Mouse (Mus musculus) limb, embryonic 14.5 days (tissue): ENCODE measurements at regions not wholly inside any gene's neighbourhood (a gene's known extent, or its start where the extent isn't known, plus 50 kb on each side); places are given as distances from the start of the nearest gene placed in this dataset.

ENCODE experiments used
- ATAC-seq: fragments of 200-750 bp; cut with Nextera tagmentation; 2 replicates; pipeline ENCODE4 v1.8.0; 2017; ENCODE audit warnings: low read depth, moderate number of reproducible peaks, moderate TSS enrichment; ENCODE audit not compliant: low FRiP score
- DNase-seq: peaks from one replicate; pipeline ENCODE4 v3.0.0-alpha.2; 2015; ENCODE audit warnings: low spot score
- H3K27ac ChIP-seq: fragments of 300-500 bp; sonication (generic); replicated peaks from 2 replicates; pipeline ENCODE4 v1.5.1; 2014; ENCODE audit warnings: low read depth, mild to moderate bottlenecking, low read length, moderate library complexity, mixed read lengths
- H3K27me3 ChIP-seq: fragments of 300-500 bp; sonication (generic); 2 replicates; pipeline ENCODE4 v1.6.1; 2014; ENCODE audit warnings: low read length, mixed read lengths; ENCODE audit not compliant: control insufficient read depth, insufficient read depth
- H3K36me3 ChIP-seq: fragments of 300-500 bp; sonication (generic); 2 replicates; pipeline ENCODE4 v1.6.1; 2014; ENCODE audit warnings: mild to moderate bottlenecking, low read length, moderate library complexity, mixed read lengths; ENCODE audit not compliant: control insufficient read depth, insufficient read depth
- H3K4me1 ChIP-seq: fragments of 300-500 bp; sonication (generic); 2 replicates; pipeline ENCODE4 v1.6.1; 2014; ENCODE audit warnings: antibody characterized with exemption, low read length, mixed read lengths; ENCODE audit not compliant: control insufficient read depth, insufficient read depth
- H3K4me2 ChIP-seq: fragments of 300-500 bp; sonication (generic); replicated peaks from 2 replicates; pipeline ENCODE4 v1.6.1; 2014; ENCODE audit warnings: low read depth, mild to moderate bottlenecking, low read length, moderate library complexity; ENCODE audit not compliant: severe bottlenecking
- H3K4me3 ChIP-seq: fragments of 300-500 bp; sonication (generic); replicated peaks from 2 replicates; pipeline ENCODE4 v1.5.1; 2014; ENCODE audit warnings: low read length
- H3K9ac ChIP-seq: fragments of 300-500 bp; sonication (generic); 2 replicates; pipeline ENCODE4 v1.6.1; 2014; ENCODE audit warnings: mild to moderate bottlenecking, low read depth, low read length, moderate library complexity; ENCODE audit not compliant: severe bottlenecking
- H3K9me3 ChIP-seq: fragments of 300-500 bp; sonication (generic); 2 replicates; pipeline ENCODE4 v1.6.1; 2016; ENCODE audit warnings: low read length; ENCODE audit not compliant: control insufficient read depth
- POLR2A ChIP-seq: fragments of 200-500 bp; IDR thresholded peaks from 2 replicates; pipeline ENCODE4 v1.8.0; 2012; ENCODE audit warnings: inconsistent platforms, mild to moderate bottlenecking, moderate library complexity, borderline replicate concordance; ENCODE audit not compliant: insufficient read depth, insufficient read length; ENCODE audit errors: extremely low read depth
- WGBS: fragments of 180-500 bp; shearing (Covaris S2); extraction: QIAGEN DNeasy Blood & Tissue Kit; methylation state at CpG from one replicate; pipeline ENCODE4 v1.1.7; 2014; 5-methylcytosine and 5-hydroxymethylcytosine counted together

GRCm38 (mm10) chr4:114685454-114685853 lies 136.1 kb upstream of the Gm12830 start:
- Histone ChIP-seq H3K4me1 (peaks cover 37% of the 10 kb centered on the region), H3K9me3 (no peaks in the 10 kb centered on the region), H3K9ac (no peak overlapping the region), H3K27ac (no peak overlapping the region), H3K4me2 (peak overlapping the region; percentile 35; the same call in 1 of the 2 replicates), H3K4me3 (peak overlapping the region; percentile 11; the same call in 1 of the 2 replicates), H3K36me3 (no peaks in the 10 kb centered on the region), H3K27me3 (peaks cover 17% of the 10 kb centered on the region; the same call in 1 of the 2 replicates)
- DNase-seq (peak; percentile 59), ATAC-seq (peak; percentile 66; the same call in 1 of the 2 replicates)
- WGBS, result 9% methylated on average over 11 of the region's 11 CpGs
- no peak for TF ChIP-seq POLR2A

- no peak overlapping the region for H3K4me2 ChIP-seq
- no peak for TF ChIP-seq POLR2A
- peaks cover 35% of the 10 kb centered on the region for H3K4me1 ChIP-seq
Measured at GRCm38 (mm10) chr4:114686091-114686490, 135.4 kb upstream of the Gm12830 start.

GRCm38 (mm10) chr4:114688356-114688972 lies 133.1 kb upstream of the Gm12830 start:
- no peaks in the 10 kb centered on the region for H3K36me3 ChIP-seq
- TF ChIP-seq POLR2A, result no peak
- peaks cover 12% of the 10 kb centered on the region; the same call in 1 of the 2 replicates for H3K27me3 ChIP-seq
- H3K27ac ChIP-seq, result no peak overlapping the region; the same call in 1 of the 2 replicates
- H3K9me3 ChIP-seq, result no peaks in the 10 kb centered on the region
- peak overlapping the region; percentile 20 for H3K4me2 ChIP-seq
- H3K9ac ChIP-seq, result no peak overlapping the region
- ATAC-seq (peak; percentile 87), DNase-seq (peak; percentile 87)
- peak overlapping the region; percentile 12 for H3K4me3 ChIP-seq
- H3K4me1 ChIP-seq, result peaks cover 44% of the 10 kb centered on the region
- 2% methylated on average over 16 of the region's 16 CpGs for WGBS

More at GRCm38 (mm10) chr4:114686091-114686490, 135.4 kb upstream of the Gm12830 start:
- no peak overlapping the region for H3K27ac ChIP-seq
- WGBS, result 47% methylated on average over 4 of the region's 4 CpGs
- H3K4me3 ChIP-seq, result no peak overlapping the region
- peaks cover 17% of the 10 kb centered on the region; the same call in 1 of the 2 replicates for H3K27me3 ChIP-seq
- DNase-seq (no peak), ATAC-seq (no peak)
- H3K9ac ChIP-seq, result no peak overlapping the region
- no peaks in the 10 kb centered on the region for H3K36me3 ChIP-seq
- no peaks in the 10 kb centered on the region for H3K9me3 ChIP-seq

DNA sequence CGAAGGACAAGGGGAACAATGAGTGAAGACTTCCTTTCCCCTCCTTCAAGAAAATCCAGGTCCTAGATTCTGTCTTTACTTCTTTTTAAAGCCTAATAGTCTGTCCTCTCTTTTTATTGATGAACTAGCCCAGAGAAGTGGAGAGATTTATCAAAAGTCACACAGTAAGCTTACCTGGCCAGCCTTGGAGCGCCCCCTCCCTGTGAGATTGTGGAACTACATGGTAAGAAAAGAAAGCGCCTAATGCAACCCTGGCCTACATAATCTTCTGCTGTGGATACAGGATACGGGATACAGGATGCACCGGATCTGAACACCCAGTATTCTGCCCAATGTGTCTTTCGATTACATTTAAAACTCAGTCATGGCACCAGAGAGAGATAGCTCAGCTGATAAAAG lies 132.6 kb upstream of the Gm12830 start:
- H3K9ac ChIP-seq, result no peak overlapping the region
- H3K36me3 ChIP-seq, result no peaks in the 10 kb centered on the region
- H3K4me3 ChIP-seq, result no peak overlapping the region
- DNase-seq (no peak), ATAC-seq (no peak)
- no peaks in the 10 kb centered on the region for H3K9me3 ChIP-seq
- H3K4me1 ChIP-seq, result peaks cover 44% of the 10 kb centered on the region
- TF ChIP-seq POLR2A, result no peak
- no peak overlapping the region for H3K27ac ChIP-seq
- H3K4me2 ChIP-seq, result peak overlapping the region; percentile 20; the same call in 1 of the 2 replicates
- H3K27me3 ChIP-seq, result peaks cover 12% of the 10 kb centered on the region; the same call in 1 of the 2 replicates
- WGBS, result 63% methylated on average over 6 of the region's 6 CpGs

GRCm38 (mm10) chr4:114705586-114705985 lies 115.9 kb upstream of the Gm12830 start:
- Histone ChIP-seq H3K27ac (no peak overlapping the region), H3K9me3 (no peaks in the 10 kb centered on the region), H3K4me2 (no peak overlapping the region), H3K4me1 (peaks cover 4% of the 10 kb centered on the region), H3K36me3 (no peaks in the 10 kb centered on the region), H3K4me3 (no peak overlapping the region), H3K9ac (no peak overlapping the region), H3K27me3 (0 out of 2 replicates have a peak, but pooled peaks cover 6% of the 10 kb centered on the region)
- TF ChIP-seq POLR2A, result no peak
- ATAC-seq, result peak; percentile 50; the same call in 1 of the 2 replicates
- peak; percentile 25 for DNase-seq
- WGBS, result 9% methylated on average over 4 of the region's 4 CpGs
